Mouse (Mus musculus) limb, embryonic 10.5 days (tissue): Measurements from ENCODE around the gene Cers2. TPM values are rescaled to one million over a fixed set of nuclear protein-coding genes. Genes with fewer than 3 reads are reported as not detected.
"Not testable (repeated sequence)": the region's sequence is repeated elsewhere in the genome, so short reads cannot be mapped to it uniquely, and the experiment has no call there.

Experiments used
- DNase-seq: peaks from one replicate; pipeline ENCODE4 v3.0.0-alpha.2; 2017; ENCODE audit warnings: low spot score
- H3K27ac ChIP-seq: fragments of 300-500 bp; sonication (generic); 2 replicates; pipeline ENCODE4 v1.5.1; 2016; ENCODE audit warnings: mild to moderate bottlenecking
- H3K27me3 ChIP-seq: fragments of 300-500 bp; sonication (generic); 2 replicates; pipeline ENCODE4 v1.6.1; 2016; ENCODE audit warnings: low read depth, mild to moderate bottlenecking; ENCODE audit not compliant: poor library complexity, severe bottlenecking
- H3K36me3 ChIP-seq: fragments of 300-500 bp; sonication (generic); 2 replicates; pipeline ENCODE4 v1.6.1; 2016; ENCODE audit warnings: mild to moderate bottlenecking, moderate library complexity
- H3K4me1 ChIP-seq: fragments of 300-500 bp; sonication (generic); 2 replicates; pipeline ENCODE4 v1.6.1; 2016
- H3K4me3 ChIP-seq: fragments of 300-500 bp; sonication (generic); 2 replicates; pipeline ENCODE4 v1.5.1; 2016; ENCODE audit warnings: mild to moderate bottlenecking, moderate library complexity
- H3K9me3 ChIP-seq: fragments of 300-500 bp; sonication (generic); replicated peaks from 2 replicates; pipeline ENCODE4 v1.6.1; 2016; ENCODE audit warnings: mild to moderate bottlenecking
- whole genome bisulfite sequencing: fragments of 180-500 bp; shearing (Covaris S2); methylation state at CpG from one replicate; pipeline ENCODE4 v1.1.7; 2016; 5-methylcytosine and 5-hydroxymethylcytosine counted together
- polyA plus RNA-seq: library from polyadenylated mRNA; unstranded; fragments of >200 nt; fragmentation: Nextera tagmentation; extraction: Ambion mirVana; gene quantifications from 2 replicates; pipeline ENCODE4 v1.2.1, GENCODE M21; 2016

Cers2 gene
- polyA plus RNA-seq, 1 experiment from 2014 or later, result 144 TPM

DNA sequence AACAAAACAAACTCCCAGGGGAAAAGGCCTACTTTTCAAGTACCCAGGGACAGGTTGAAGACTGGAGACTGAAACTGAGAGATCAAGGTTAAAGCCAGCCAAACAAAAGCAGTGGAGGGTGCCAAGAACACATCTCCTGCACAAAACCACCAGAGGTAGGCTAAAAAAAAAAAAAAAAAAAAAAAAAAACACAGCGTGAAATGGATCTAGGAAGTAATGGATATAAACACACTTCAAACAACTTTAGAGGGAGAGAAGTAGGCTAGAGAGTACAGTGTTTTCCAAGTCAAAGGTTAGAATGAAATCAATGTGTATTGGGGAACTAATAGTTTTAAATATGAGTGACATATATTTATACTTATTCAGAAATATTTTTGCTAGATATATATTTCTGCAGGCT lies 16.9 kb downstream of the Cers2 start:
- Histone ChIP-seq H3K4me1 (no peaks in the 10 kb centered on the region), H3K27ac (no peak overlapping the region), H3K9me3 (no peaks in the 10 kb centered on the region), H3K36me3 (peaks cover 99% of the 10 kb centered on the region), H3K27me3 (no peaks in the 10 kb centered on the region), H3K4me3 (no peak overlapping the region)
- 92% methylated on average over 1 of the region's 1 CpGs for WGBS
- no peak for DNase-seq

GRCm38 (mm10) chr3:95337345-95337744 lies 22.8 kb downstream of the Cers2 start:
- no peak for DNase-seq
- H3K36me3 ChIP-seq, result peaks cover 100% of the 10 kb centered on the region
- no peaks in the 10 kb centered on the region for H3K9me3 ChIP-seq
- 93% methylated on average over 4 of the region's 4 CpGs for WGBS
- no peak overlapping the region for H3K4me3 ChIP-seq
- H3K27ac ChIP-seq, result no peak overlapping the region
- H3K27me3 ChIP-seq, result no peaks in the 10 kb centered on the region
- H3K4me1 ChIP-seq, result no peaks in the 10 kb centered on the region

DNA sequence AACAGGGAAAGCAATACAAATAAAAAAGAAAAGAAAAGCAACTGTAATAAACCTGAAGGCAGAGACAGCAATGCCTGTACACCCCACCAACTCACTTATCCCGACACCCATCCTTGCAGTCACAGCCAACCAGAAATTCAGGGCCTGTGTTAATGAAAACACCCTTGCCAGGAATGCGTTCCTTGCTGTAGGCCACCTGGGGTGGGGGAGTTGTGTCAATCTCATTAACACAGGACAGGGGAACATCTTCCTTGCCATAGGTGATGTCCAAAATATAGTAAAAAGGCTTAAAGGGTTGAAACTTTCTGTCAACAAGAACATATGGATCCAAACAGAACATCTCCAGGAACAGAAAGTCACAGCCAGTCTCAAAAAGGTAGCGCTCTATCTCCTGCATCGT lies 23.7 kb downstream of the Cers2 start:
- no peaks in the 10 kb centered on the region for H3K27me3 ChIP-seq
- no peak for DNase-seq
- H3K4me3 ChIP-seq, result no peak overlapping the region
- H3K4me1 ChIP-seq, result no peaks in the 10 kb centered on the region
- no peaks in the 10 kb centered on the region for H3K9me3 ChIP-seq
- H3K27ac ChIP-seq, result no peak overlapping the region
- WGBS, result 96% methylated on average over 4 of the region's 4 CpGs
- H3K36me3 ChIP-seq, result peaks cover 100% of the 10 kb centered on the region

DNA sequence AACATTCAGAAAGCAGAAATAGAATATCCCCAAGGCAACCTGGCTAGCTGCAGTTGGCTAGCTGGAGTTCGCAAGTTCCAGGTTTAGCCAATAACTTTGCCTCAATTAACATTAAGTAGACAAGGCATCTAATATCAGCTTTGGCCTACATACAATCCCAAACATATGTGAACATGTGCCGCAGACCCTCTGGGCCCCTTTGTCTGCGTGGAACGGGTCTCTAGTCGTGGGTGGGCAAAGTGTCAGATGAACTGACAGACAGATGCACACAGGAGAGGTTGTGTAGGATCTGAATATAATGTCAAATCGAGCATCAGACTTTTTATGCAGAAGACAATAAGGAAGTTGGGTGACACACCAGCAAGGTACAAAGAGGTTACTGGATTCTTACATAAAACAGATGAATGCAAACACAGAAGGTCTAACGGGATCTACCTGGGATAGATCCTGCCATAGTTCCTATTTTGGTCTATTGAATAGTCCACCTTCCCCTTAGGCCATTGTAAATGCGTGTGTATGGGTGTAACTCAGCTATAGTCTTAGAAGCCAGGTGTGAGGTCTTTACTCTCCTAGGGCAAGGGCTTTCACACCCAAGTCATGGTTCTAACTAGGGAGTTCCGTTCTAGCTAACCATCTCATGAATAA lies 28.9 kb downstream of the Cers2 start:
- not testable (repeated sequence) for H3K27ac ChIP-seq, DNase-seq, H3K4me1 ChIP-seq, H3K4me3 ChIP-seq, H3K9me3 ChIP-seq, H3K27me3 ChIP-seq
- peaks cover 95% of the 10 kb centered on the region for H3K36me3 ChIP-seq
- WGBS, result 97% methylated on average over 9 of the region's 9 CpGs

- no peak for DNase-seq
- Histone ChIP-seq H3K27me3 (no peaks in the 10 kb centered on the region), H3K4me1 (no peaks in the 10 kb centered on the region), H3K4me3 (no peak overlapping the region), H3K36me3 (peaks cover 95% of the 10 kb centered on the region), H3K9me3 (no peaks in the 10 kb centered on the region), H3K27ac (no peak overlapping the region)
- WGBS, result 96% methylated on average over 7 of the region's 7 CpGs
Measured at GRCm38 (mm10) chr3:95346454-95346853, 31.9 kb downstream of the Cers2 start.

GRCm38 (mm10) chr3:95348343-95348742 lies 33.8 kb downstream of the Cers2 start:
- H3K4me1 ChIP-seq, H3K27me3 ChIP-seq, DNase-seq, H3K9me3 ChIP-seq, H3K4me3 ChIP-seq, H3K27ac ChIP-seq: not testable (repeated sequence)
- WGBS, result 96% methylated on average over 5 of the region's 5 CpGs
- peaks cover 95% of the 10 kb centered on the region for H3K36me3 ChIP-seq

DNA sequence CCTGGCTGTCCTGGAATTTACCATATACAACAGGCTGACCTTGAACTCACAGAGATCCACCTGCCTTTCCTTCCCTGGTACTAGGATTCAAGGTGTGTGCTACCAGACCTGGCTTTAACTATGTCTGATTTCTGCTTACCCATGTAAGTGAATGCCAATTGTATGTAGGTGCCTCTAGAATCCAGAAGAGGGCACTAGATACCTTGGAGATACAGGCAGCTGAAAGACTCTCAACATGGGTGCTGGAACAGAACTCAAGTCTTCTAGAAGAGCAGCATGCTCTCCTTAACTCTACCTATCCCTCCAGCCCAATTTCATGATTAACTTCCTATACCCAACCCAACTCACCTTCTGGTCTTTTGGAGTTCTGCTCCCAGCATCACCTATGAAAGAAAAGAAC lies 34.9 kb downstream of the Cers2 start:
- no peak overlapping the region for H3K27ac ChIP-seq
- no peak overlapping the region for H3K4me3 ChIP-seq
- no peaks in the 10 kb centered on the region for H3K9me3 ChIP-seq
- no peaks in the 10 kb centered on the region for H3K4me1 ChIP-seq
- no peaks in the 10 kb centered on the region for H3K27me3 ChIP-seq
- peaks cover 94% of the 10 kb centered on the region for H3K36me3 ChIP-seq
- no peak for DNase-seq

- H3K4me1 ChIP-seq, H3K9me3 ChIP-seq, DNase-seq, H3K27ac ChIP-seq, H3K27me3 ChIP-seq: not testable (repeated sequence)
- WGBS, result 42% methylated on average over 11 of the region's 19 CpGs
- peaks cover 36% of the 10 kb centered on the region for H3K36me3 ChIP-seq
- peak overlapping the region; percentile 62 for H3K4me3 ChIP-seq
Measured at GRCm38 (mm10) chr3:95355911-95356544, 41.4 kb downstream of the Cers2 start.

- H3K27me3 ChIP-seq, H3K9me3 ChIP-seq, H3K4me1 ChIP-seq: not testable (repeated sequence)
- H3K4me3 ChIP-seq, result peak within 1 kb of the TSS; percentile 62
- peak within 1 kb of the TSS; percentile 81 for H3K27ac ChIP-seq
- peaks cover 28% of the 10 kb centered on the region for H3K36me3 ChIP-seq
- DNase-seq, result peak; percentile 97
- under 1% methylated on average over 41 of the region's 57 CpGs for WGBS
Measured at GRCm38 (mm10) chr3:95356701-95357449, 42.3 kb downstream of the Cers2 start, which contains the start of gene Setdb1. Gene Setdb1, minus strand, starts transcription at chr3:95357202.

GRCm38 (mm10) chr3:95357746-95358145 lies 43.2 kb downstream of the Cers2 start:
- Histone ChIP-seq H3K9me3 (no peaks in the 10 kb centered on the region), H3K4me3 (no peak overlapping the region), H3K27me3 (no peaks in the 10 kb centered on the region), H3K4me1 (no peaks in the 10 kb centered on the region), H3K27ac (no peak overlapping the region), H3K36me3 (peaks cover 19% of the 10 kb centered on the region)
- no peak for DNase-seq
- 100% methylated on average over 2 of the region's 2 CpGs for WGBS

DNA sequence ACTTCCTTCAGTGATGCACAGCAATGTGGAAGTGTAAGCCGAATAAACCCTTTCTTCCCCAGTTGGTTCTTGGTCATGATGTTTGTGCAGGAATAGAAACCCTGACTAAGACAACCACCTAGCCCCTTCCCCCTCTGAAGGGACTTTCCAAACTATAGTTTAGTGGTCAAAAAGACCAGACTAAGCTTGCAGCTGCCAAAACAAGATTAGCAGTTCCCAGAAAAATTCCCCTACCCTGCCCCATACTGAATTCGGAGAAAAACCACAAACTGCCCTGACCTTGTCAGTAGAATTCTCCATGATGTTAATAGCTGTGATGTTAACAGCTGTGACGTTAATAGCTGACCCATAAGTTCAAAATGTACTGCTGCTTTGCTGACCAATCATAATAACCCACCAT lies 45.7 kb downstream of the Cers2 start:
- not testable (repeated sequence) for H3K36me3 ChIP-seq, DNase-seq, H3K4me3 ChIP-seq, H3K9me3 ChIP-seq, H3K27ac ChIP-seq, H3K27me3 ChIP-seq, H3K4me1 ChIP-seq
- WGBS, result 84% methylated on average over 3 of the region's 3 CpGs

DNA sequence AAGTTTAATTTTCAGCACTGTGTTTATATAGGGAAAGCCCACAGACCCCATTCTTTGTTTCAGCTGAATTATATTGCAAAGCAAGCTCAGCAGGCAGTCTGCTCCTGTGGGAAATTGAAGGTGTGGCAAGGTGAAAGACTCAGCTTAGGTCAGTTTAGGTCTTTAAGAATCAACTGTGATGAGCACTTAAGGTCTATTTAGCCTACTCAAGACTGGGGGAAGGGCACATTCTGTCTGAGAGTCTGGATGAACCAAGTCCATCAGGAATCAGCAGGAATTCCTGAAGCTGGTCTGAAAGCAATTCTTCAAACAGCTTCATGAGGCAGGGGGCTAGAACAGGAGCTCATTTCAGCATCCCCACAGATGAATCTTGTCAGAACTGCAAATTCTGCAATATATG lies 55.5 kb downstream of the Cers2 start:
- H3K27me3 ChIP-seq, result no peaks in the 10 kb centered on the region
- H3K36me3 ChIP-seq, result no peaks in the 10 kb centered on the region
- no peaks in the 10 kb centered on the region for H3K9me3 ChIP-seq
- H3K27ac ChIP-seq, result no peak overlapping the region
- no peak overlapping the region for H3K4me3 ChIP-seq
- no peak for DNase-seq
- H3K4me1 ChIP-seq, result no peaks in the 10 kb centered on the region
